Comparison of ENCODE assay signal across 8 mouse cellular contexts in genomic region chr13:58112601-58113041, GRCm38 (mm10). TPM values are rescaled to one million over a fixed set of nuclear protein-coding genes. Genes with fewer than 3 reads are reported as not detected.
DNase-seq lines count a peak whose midpoint lies in the region; ATAC-seq and TF ChIP-seq lines count a peak whose summit lies in the region.

No protein-coding gene starts in this region.

- no peaks in the 10 kb centered on the region for H3K9me3 ChIP-seq in forebrain, embryonic 16.5 days (ENCODE audit: control insufficient read depth, low read length)
- no peaks in the 10 kb centered on the region for H3K9me3 ChIP-seq in limb, embryonic 13.5 days

- no peak for TF ChIP-seq POLR2A in olfactory bulb, adult 2 months (IDR thresholded peaks at IDR 0.05; ENCODE audit: insufficient read depth, low read depth, low read length)

- intact Hi-C loops in left cerebral cortex, adult 2 months (cut with DNase I): loop anchor here (1.0 to 5.0 kb wide), 3 partner anchors 39 to 100 kb away; no protein-coding TSS in a partner anchor

- 18% methylated on average over 11 of the region's 11 CpGs for WGBS in forebrain, embryonic 16.5 days
- WGBS in limb, embryonic 13.5 days: 12% methylated on average over 11 of the region's 11 CpGs
- WGBS in olfactory bulb, adult 2 months: 4% methylated on average over 11 of the region's 11 CpGs

- DNase-seq in left cerebral cortex, adult 2 months (ENCODE audit: extremely low spot score in 1 of 2, low spot score in 2 of 2): no peak
- DNase-seq in left cerebral cortex, adult 18-20 months (ENCODE audit: low spot score in 2 of 2): no peak
- peak; percentile 42 to 54 for DNase-seq in cerebellum, postnatal 14 days
- no peak for DNase-seq in urinary bladder, postnatal 14 days (ENCODE audit: low spot score)
- no peak for DNase-seq in retina, postnatal 1 day

- peak overlapping the region; percentile 94 for H3K27ac ChIP-seq in left cerebral cortex, adult 2 months
- H3K27ac ChIP-seq in forebrain, embryonic 16.5 days (ENCODE audit: low read length): peak overlapping the region; percentile 84
- peak overlapping the region; percentile 87; the same call in 1 of the 2 replicates for H3K27ac ChIP-seq in limb, embryonic 13.5 days
- H3K27ac ChIP-seq in olfactory bulb, adult 2 months (ENCODE audit: insufficient read depth, low read depth, low read length): peak overlapping the region; percentile 96

- H3K4me1 ChIP-seq in forebrain, embryonic 16.5 days (replicated peaks; ENCODE audit: control insufficient read depth, insufficient read depth, low read length): peaks cover 16% of the 10 kb centered on the region
- peaks cover 28% of the 10 kb centered on the region for H3K4me1 ChIP-seq in limb, embryonic 13.5 days
- H3K4me1 ChIP-seq in olfactory bulb, adult 2 months (ENCODE audit: control insufficient read depth, insufficient read depth, low read length): peaks cover 28% of the 10 kb centered on the region

- peak; percentile 1; the same call in 1 of the 2 replicates for ATAC-seq in forebrain, embryonic 16.5 days
- no peak for ATAC-seq in limb, embryonic 13.5 days (ENCODE audit: low FRiP score, low read depth)

- no peaks in the 10 kb centered on the region for H3K36me3 ChIP-seq in forebrain, embryonic 16.5 days (ENCODE audit: control insufficient read depth, insufficient read depth)
- H3K36me3 ChIP-seq in limb, embryonic 13.5 days: no peaks in the 10 kb centered on the region

- H3K4me2 ChIP-seq in forebrain, embryonic 16.5 days (ENCODE audit: low read length): peak overlapping the region; percentile 83
- peak overlapping the region; percentile 84 for H3K4me2 ChIP-seq in limb, embryonic 13.5 days (replicated peaks)

- no peak for TF ChIP-seq CTCF in left cerebral cortex, adult 2 months (IDR thresholded peaks at IDR 0.05)
- no peak for TF ChIP-seq CTCF in olfactory bulb, adult 2 months (IDR thresholded peaks at IDR 0.05; ENCODE audit: insufficient read depth, low read depth, low read length)

- no peaks in the 10 kb centered on the region for H3K27me3 ChIP-seq in forebrain, embryonic 16.5 days (replicated peaks; ENCODE audit: control insufficient read depth, insufficient read depth, low read length)
- peaks cover 5% of the 10 kb centered on the region; the same call in 1 of the 2 replicates for H3K27me3 ChIP-seq in limb, embryonic 13.5 days

- peak overlapping the region; percentile 80 for H3K4me3 ChIP-seq in left cerebral cortex, adult 2 months
- H3K4me3 ChIP-seq in forebrain, embryonic 16.5 days (replicated peaks; ENCODE audit: low read length): peak overlapping the region; percentile 64
- H3K4me3 ChIP-seq in limb, embryonic 13.5 days: peak overlapping the region; percentile 54
- peak overlapping the region; percentile 66 for H3K4me3 ChIP-seq in olfactory bulb, adult 2 months (ENCODE audit: insufficient read depth, low read depth, low read length)

- peak overlapping the region; percentile 80 for H3K9ac ChIP-seq in forebrain, embryonic 16.5 days (replicated peaks; ENCODE audit: low read depth, low read length)
- peak overlapping the region; percentile 73 for H3K9ac ChIP-seq in limb, embryonic 13.5 days

RNA-seq across cellular contexts. Expression of gene Klhl3, which starts 0.8 kb away (rescaled TPM):
- total RNA-seq in left cerebral cortex, adult 2 months (2021): 10 to 100 TPM; 32.6 to 36.9 TPM
- total RNA-seq in left cerebral cortex, adult 18-20 months (2021): 10 to 100 TPM; 30.1 to 33.9 TPM
- polyA plus RNA-seq in forebrain, embryonic 16.5 days (2015; fragmentation: Nextera tagmentation; extraction: Ambion mirVana): 8.9 and 11.8 TPM in 2 replicates
- 4.2 and 4.4 TPM in 2 replicates for polyA plus RNA-seq in limb, embryonic 13.5 days (2015; fragmentation: Nextera tagmentation; extraction: Ambion mirVana)
- not detected in 2 replicates for polyA plus RNA-seq in olfactory bulb, adult 2 months (2012; ENCODE audit: insufficient read depth, insufficient read length, low replicate concordance, missing spikeins)

RNA-seq across cellular contexts. Expression of gene Hnrnpa0, which starts 15.7 kb away (rescaled TPM):
- 100 to 1,000 TPM; 120 to 128 TPM for total RNA-seq in left cerebral cortex, adult 2 months (2021)
- total RNA-seq in left cerebral cortex, adult 18-20 months (2021): 100 to 1,000 TPM; 125 to 127 TPM
- polyA plus RNA-seq in forebrain, embryonic 16.5 days (2015; fragmentation: Nextera tagmentation; extraction: Ambion mirVana): 49.8 and 50.9 TPM in 2 replicates
- polyA plus RNA-seq in limb, embryonic 13.5 days (2015; fragmentation: Nextera tagmentation; extraction: Ambion mirVana): 52.9 and 58.5 TPM in 2 replicates
- polyA plus RNA-seq in olfactory bulb, adult 2 months (2012; ENCODE audit: insufficient read depth, insufficient read length, low replicate concordance, missing spikeins): 114 TPM in 1 of 2 replicates, not detected in the other

RNA-seq across cellular contexts. Expression of gene Idnk, which starts 44.8 kb away (rescaled TPM):
- 10 to 100 TPM; 31.2 to 31.6 TPM for total RNA-seq in left cerebral cortex, adult 2 months (2021)
- 10 to 100 TPM; 29.6 to 33.2 TPM for total RNA-seq in left cerebral cortex, adult 18-20 months (2021)
- polyA plus RNA-seq in forebrain, embryonic 16.5 days (2015; fragmentation: Nextera tagmentation; extraction: Ambion mirVana): 59.0 and 60.0 TPM in 2 replicates
- 38.9 and 41.3 TPM in 2 replicates for polyA plus RNA-seq in limb, embryonic 13.5 days (2015; fragmentation: Nextera tagmentation; extraction: Ambion mirVana)
- polyA plus RNA-seq in olfactory bulb, adult 2 months (2012; ENCODE audit: insufficient read depth, insufficient read length, low replicate concordance, missing spikeins): not detected in 2 replicates

Comparison
In these comparisons a context has a peak if more than half of its experiments do, and no peak if none do; other contexts are left out.
1. DNase-seq: peak in cerebellum, postnatal 14 days (2 of 2); none in left cerebral cortex, adult 2 months (0 of 2), left cerebral cortex, adult 18-20 months (0 of 2), urinary bladder, postnatal 14 days (single experiment) and retina, postnatal 1 day (single experiment).
2. Peak in every context shown above with its lines, with median percentiles within 50 percentile points of each other: H3K27ac ChIP-seq and H3K4me3 ChIP-seq.